ENCODE assay signal across 8 mouse cellular contexts in the genomic region with DNA sequence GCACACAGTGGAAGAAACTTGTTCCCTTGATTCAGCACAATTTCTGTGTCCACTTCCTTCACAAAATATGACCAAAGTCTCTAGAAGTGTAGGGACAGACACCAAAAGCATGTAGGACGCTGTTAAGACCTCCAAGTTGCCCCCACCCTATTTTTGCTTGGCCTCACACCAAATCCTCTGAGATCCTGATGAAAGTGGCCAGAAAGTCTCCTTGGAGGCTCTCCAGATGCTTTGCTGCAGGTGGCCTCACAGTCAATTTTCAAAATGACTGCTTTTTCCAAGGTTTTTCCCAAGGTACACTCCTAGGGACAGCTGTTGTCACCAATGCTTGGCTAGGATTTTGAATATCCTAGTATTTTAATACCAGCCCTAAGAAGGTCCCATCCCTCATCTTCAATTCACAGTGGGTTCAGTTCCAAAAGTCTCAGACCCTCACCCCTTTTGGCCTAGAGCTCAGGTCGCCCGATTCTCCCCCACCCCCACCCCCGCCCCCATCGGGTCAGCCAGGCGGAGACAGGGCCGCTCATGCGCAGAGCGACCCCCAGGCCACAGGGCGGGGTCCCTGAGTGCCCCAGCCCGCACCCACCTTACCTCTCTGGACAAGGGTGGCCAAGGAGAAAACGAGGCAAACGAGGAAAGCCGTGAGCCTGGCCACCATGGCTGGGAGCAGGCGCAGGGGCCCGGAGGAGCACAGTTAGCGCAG. TPM values are rescaled to one million over a fixed set of nuclear protein-coding genes. Genes with fewer than 3 reads are reported as not detected.
DNase-seq lines count a peak whose midpoint lies in the region; ATAC-seq and TF ChIP-seq lines count a peak whose summit lies in the region.

No protein-coding gene starts in this region.

- peak overlapping the region; percentile 56 for H3K4me2 ChIP-seq in forebrain, embryonic 16.5 days (ENCODE audit: low read length)
- H3K4me2 ChIP-seq in liver, embryonic 13.5 days: peak overlapping the region; percentile 81

- H3K27me3 ChIP-seq in forebrain, embryonic 16.5 days (replicated peaks; ENCODE audit: control insufficient read depth, insufficient read depth, low read length): no peaks in the 10 kb centered on the region
- H3K27me3 ChIP-seq in liver, embryonic 13.5 days: 0 out of 2 replicates have a peak, but pooled peaks cover 2% of the 10 kb centered on the region

- TF ChIP-seq CTCF in layer of hippocampus, adult 2 months (conservative IDR thresholded peaks at IDR 0.05): no peak

- peak overlapping the region; percentile 90 for H3K27ac ChIP-seq in layer of hippocampus, adult 2 months
- peak overlapping the region; percentile 82 for H3K27ac ChIP-seq in forebrain, embryonic 16.5 days (ENCODE audit: low read length)
- H3K27ac ChIP-seq in liver, embryonic 13.5 days: peak overlapping the region; percentile 75

- no peaks in the 10 kb centered on the region for H3K36me3 ChIP-seq in forebrain, embryonic 16.5 days (ENCODE audit: control insufficient read depth, insufficient read depth)
- H3K36me3 ChIP-seq in liver, embryonic 13.5 days: no peaks in the 10 kb centered on the region

- peak; percentile 7; the same call in 1 of the 2 replicates for ATAC-seq in forebrain, embryonic 16.5 days
- no peak for ATAC-seq in liver, embryonic 13.5 days (ENCODE audit: low read depth)

- peak overlapping the region; percentile 43 for H3K9ac ChIP-seq in forebrain, embryonic 16.5 days (replicated peaks; ENCODE audit: low read depth, low read length)
- H3K9ac ChIP-seq in liver, embryonic 13.5 days: peak overlapping the region; percentile 83

- H3K4me3 ChIP-seq in layer of hippocampus, adult 2 months: peak overlapping the region; percentile 64
- H3K4me3 ChIP-seq in forebrain, embryonic 16.5 days (replicated peaks; ENCODE audit: low read length): peak overlapping the region; percentile 42
- H3K4me3 ChIP-seq in liver, embryonic 13.5 days (replicated peaks): peak overlapping the region; percentile 70

- no peak for DNase-seq in layer of hippocampus, adult 2 months (ENCODE audit: low spot score in 2 of 2)
- DNase-seq in layer of hippocampus, postnatal 25 days (ENCODE audit: extremely low spot score in 1 of 2, low spot score in 1 of 2): no peak
- DNase-seq in brain, adult 2 months (ENCODE audit: low read depth, low spot score): peak; percentile 12
- no peak for DNase-seq in liver, embryonic 13.5 days
- DNase-seq in c-Kit-positive CD71-positive TER-119-positive erythroid progenitor cells, embryonic 14.5 days (ENCODE audit: low spot score): no peak
- DNase-seq in right cerebral cortex, postnatal 14 days: no peak
- DNase-seq in adrenal gland, adult 18-20 months (ENCODE audit: low spot score in 2 of 2): no peak

- 29% methylated on average over 17 of the region's 17 CpGs for WGBS in forebrain, embryonic 16.5 days
- 16% methylated on average over 17 of the region's 17 CpGs for WGBS in liver, embryonic 13.5 days (ENCODE audit: insufficient replicate concordance)

- no peaks in the 10 kb centered on the region for H3K9me3 ChIP-seq in forebrain, embryonic 16.5 days (ENCODE audit: control insufficient read depth, low read length)
- no peaks in the 10 kb centered on the region for H3K9me3 ChIP-seq in liver, embryonic 13.5 days (replicated peaks)

- no peaks in the 10 kb centered on the region for H3K4me1 ChIP-seq in forebrain, embryonic 16.5 days (replicated peaks; ENCODE audit: control insufficient read depth, insufficient read depth, low read length)
- H3K4me1 ChIP-seq in liver, embryonic 13.5 days (replicated peaks): peaks cover 31% of the 10 kb centered on the region

RNA-seq across cellular contexts. Expression of a gene that starts 0.6 kb away (rescaled TPM):
- total RNA-seq in layer of hippocampus, adult 2 months (2021): 10 to 100 TPM; 46.4 to 53.5 TPM
- 10 to 100 TPM; 49.1 to 50.4 TPM for total RNA-seq in layer of hippocampus, postnatal 25 days (2021)
- polyA plus RNA-seq in forebrain, embryonic 16.5 days (2015; fragmentation: Nextera tagmentation; extraction: Ambion mirVana): 64.6 and 71.6 TPM in 2 replicates
- polyA plus RNA-seq in liver, embryonic 13.5 days (2015; fragmentation: Nextera tagmentation; extraction: Ambion mirVana): 11.0 and 11.8 TPM in 2 replicates
- 10 to 100 TPM; 84.8 to 90.4 TPM for total RNA-seq in adrenal gland, adult 18-20 months (2021)
